In the genomic region with DNA sequence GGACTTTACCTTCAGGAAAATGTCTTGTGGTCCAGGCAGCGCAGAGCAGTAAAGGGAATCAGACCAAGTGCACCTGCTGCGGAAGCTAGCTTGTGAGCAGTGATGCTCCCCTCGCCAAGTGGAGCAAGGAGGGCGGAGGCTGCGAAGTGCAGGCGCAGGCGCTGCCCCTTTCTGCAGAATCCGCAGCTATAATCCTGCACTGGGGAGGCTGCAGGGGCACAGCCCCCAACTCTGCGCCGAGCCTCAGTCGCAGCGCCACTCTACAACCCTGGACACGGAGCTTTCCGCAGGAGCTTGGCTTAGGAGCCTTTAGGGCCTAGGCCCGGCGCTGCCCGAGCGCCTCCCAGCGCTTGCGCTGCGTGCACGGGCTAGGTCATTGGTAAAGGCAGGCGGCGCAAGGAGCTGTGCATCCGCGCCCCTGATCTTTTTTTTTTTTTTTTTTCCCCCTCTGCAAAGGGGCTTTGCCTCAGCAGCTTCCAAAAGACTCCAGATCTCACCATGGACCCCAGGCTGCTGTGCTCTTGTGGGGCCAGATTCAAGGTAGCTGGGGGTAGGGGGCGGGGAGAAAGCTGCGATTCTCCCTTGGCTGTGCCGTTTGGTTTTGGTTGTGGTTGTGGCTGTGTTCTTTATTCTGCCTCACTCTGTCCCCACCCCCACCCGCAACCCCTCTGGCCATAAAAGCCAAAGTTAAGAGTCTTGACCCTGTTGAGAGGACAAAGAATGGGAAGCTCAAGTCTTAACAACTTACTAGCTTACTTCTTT, we compare ENCODE assay signal across 8 mouse cellular contexts. TPM values are rescaled to one million over a fixed set of nuclear protein-coding genes. Genes with fewer than 3 reads are reported as not detected.
DNase-seq lines count a peak whose midpoint lies in the region; ATAC-seq lines count a peak whose summit lies in the region.

No protein-coding gene starts in this region.

- ATAC-seq in heart, embryonic 14.5 days (ENCODE audit: insufficient number of reproducible peaks, insufficient read depth, low FRiP score, low read depth), result no peak
- peak; percentile 99 for ATAC-seq in midbrain, embryonic 16.5 days

- no peaks in the 10 kb centered on the region for H3K9me3 ChIP-seq in heart, embryonic 14.5 days (ENCODE audit: control insufficient read depth, low read length)
- no peaks in the 10 kb centered on the region for H3K9me3 ChIP-seq in midbrain, embryonic 16.5 days (replicated peaks; ENCODE audit: control insufficient read depth, low read length, poor library complexity, severe bottlenecking)

- H3K27ac ChIP-seq in heart, embryonic 14.5 days (replicated peaks in 1 of 2; ENCODE audit: control insufficient read depth in 1 of 2, insufficient read depth in 1 of 2, low read depth in 2 of 2, low read length in 2 of 2), result no peak overlapping the region
- H3K27ac ChIP-seq in midbrain, embryonic 16.5 days (ENCODE audit: low read length), result peak overlapping the region; percentile 83

- no peak overlapping the region for H3K9ac ChIP-seq in heart, embryonic 14.5 days (ENCODE audit: low read length)
- H3K9ac ChIP-seq in midbrain, embryonic 16.5 days (ENCODE audit: low read depth, low read length), result peak overlapping the region; percentile 69

- DNase-seq in heart, adult 9 months (ENCODE audit: low spot score in 2 of 2), result no peak
- peak; percentile 68 to 76 for DNase-seq in cerebellum, postnatal 10 days
- DNase-seq in frontal cortex, postnatal 14 days (ENCODE audit: low spot score in 2 of 2), result peak; percentile 22 to 33
- peak; percentile 52 to 54 for DNase-seq in layer of hippocampus, postnatal 14 days (ENCODE audit: low spot score in 2 of 2)
- DNase-seq in yolk sac, embryonic 10.5 days (ENCODE audit: low spot score), result peak; percentile 29
- DNase-seq in gastrocnemius, postnatal 25 days, result no peak

- H3K27me3 ChIP-seq in heart, embryonic 14.5 days (ENCODE audit: control insufficient read depth, insufficient read depth, low read length), result no peaks in the 10 kb centered on the region
- H3K27me3 ChIP-seq in midbrain, embryonic 16.5 days (ENCODE audit: control insufficient read depth, insufficient read depth, low read depth, low read length), result no peaks in the 10 kb centered on the region

- peak overlapping the region; percentile 65 for H3K4me2 ChIP-seq in heart, embryonic 14.5 days (ENCODE audit: low read length)
- peak overlapping the region; percentile 54 for H3K4me2 ChIP-seq in midbrain, embryonic 16.5 days (ENCODE audit: low read length)

- no peaks in the 10 kb centered on the region for H3K36me3 ChIP-seq in heart, embryonic 14.5 days (ENCODE audit: control insufficient read depth, insufficient read depth, low read length)
- H3K36me3 ChIP-seq in midbrain, embryonic 16.5 days (ENCODE audit: control insufficient read depth, insufficient read depth, low read length), result no peaks in the 10 kb centered on the region

- no peaks in the 10 kb centered on the region for H3K4me1 ChIP-seq in heart, embryonic 14.5 days (ENCODE audit: control insufficient read depth in 2 of 2, insufficient read depth in 2 of 2, low read length in 2 of 2)
- no peaks in the 10 kb centered on the region for H3K4me1 ChIP-seq in midbrain, embryonic 16.5 days (ENCODE audit: control insufficient read depth, insufficient read depth, low read length)

- peak overlapping the region; percentile 31 to 37 for H3K4me3 ChIP-seq in heart, embryonic 14.5 days (ENCODE audit: control insufficient read depth in 1 of 2, insufficient read depth in 1 of 2, low read depth in 1 of 2, low read length in 2 of 2)
- peak overlapping the region; percentile 49 for H3K4me3 ChIP-seq in midbrain, embryonic 16.5 days (ENCODE audit: low read depth, low read length)

- WGBS in heart, embryonic 14.5 days, result 14% methylated on average over 29 of the region's 30 CpGs
- WGBS in midbrain, embryonic 16.5 days, result 13% methylated on average over 29 of the region's 30 CpGs

RNA-seq across cellular contexts. Expression of gene AU022751, which starts 9.0 kb away (rescaled TPM):
- not detected in 2 replicates for polyA plus RNA-seq in heart, embryonic 14.5 days (2014; fragmentation: Nextera tagmentation; extraction: Ambion mirVana)
- 1 to 10 TPM in 1 of 2 experiments, under 1 TPM in 1; 0.85 to 2.5 TPM for total RNA-seq in layer of hippocampus, postnatal 14 days (2021)
- not detected in 2 replicates for polyA plus RNA-seq in midbrain, embryonic 16.5 days (2015; fragmentation: Nextera tagmentation; extraction: Ambion mirVana)
- not detected for total RNA-seq in gastrocnemius, postnatal 25 days (2021)

RNA-seq across cellular contexts. Expression of gene Nudt11, which starts 44.9 kb away (rescaled TPM):
- polyA plus RNA-seq in heart, embryonic 14.5 days (2014; fragmentation: Nextera tagmentation; extraction: Ambion mirVana), result 4.8 and 7.7 TPM in 2 replicates
- total RNA-seq in layer of hippocampus, postnatal 14 days (2021), result 10 to 100 TPM; 39.3 to 40.5 TPM
- polyA plus RNA-seq in midbrain, embryonic 16.5 days (2015; fragmentation: Nextera tagmentation; extraction: Ambion mirVana), result 25.6 and 27.7 TPM in 2 replicates
- total RNA-seq in gastrocnemius, postnatal 25 days (2021), result 1 to 10 TPM in 1 of 2 experiments, under 1 TPM in 1; 0.64 to 1.1 TPM

Comparison
In these comparisons a context has a peak if more than half of its experiments do, and no peak if none do; other contexts are left out.
1. DNase-seq: peak in cerebellum, postnatal 10 days (2 of 2), frontal cortex, postnatal 14 days (2 of 2), layer of hippocampus, postnatal 14 days (2 of 2) and yolk sac, embryonic 10.5 days (single experiment); none in heart, adult 9 months (0 of 2) and gastrocnemius, postnatal 25 days (single experiment).
2. RNA of gene Nudt11, which starts 44.9 kb away (total RNA-seq): 39.3 to 40.5 TPM in layer of hippocampus, postnatal 14 days; 0.64 to 1.1 TPM in gastrocnemius, postnatal 25 days; every median in the first group is over 10 times any median in the second.